Mouse (Mus musculus) skeletal muscle tissue, postnatal 0 days (tissue): ENCODE measurements around the gene Atp5b. TPM values are rescaled to one million over a fixed set of nuclear protein-coding genes. Genes with fewer than 3 reads are reported as not detected.

Experiments used
- microRNA counts: library from miRNA; unstranded; fragments of <30 nt; microRNA quantifications from one replicate; lab custom pipeline; 2015
- microRNA-seq, 2 experiments: library from miRNA; unstranded; fragments of <30 nt; microRNA quantifications; one replicate each; pipeline ENCODE4; 2016
- polyA plus RNA-seq: library from polyadenylated mRNA; unstranded; fragments of >200 nt; fragmentation: Nextera tagmentation; extraction: Ambion mirVana; gene quantifications from 2 replicates; pipeline ENCODE4 v1.2.1, GENCODE M21; 2015

Atp5b gene
- 5,056 and 5,083 TPM in 2 replicates for polyA plus RNA-seq

DNA sequence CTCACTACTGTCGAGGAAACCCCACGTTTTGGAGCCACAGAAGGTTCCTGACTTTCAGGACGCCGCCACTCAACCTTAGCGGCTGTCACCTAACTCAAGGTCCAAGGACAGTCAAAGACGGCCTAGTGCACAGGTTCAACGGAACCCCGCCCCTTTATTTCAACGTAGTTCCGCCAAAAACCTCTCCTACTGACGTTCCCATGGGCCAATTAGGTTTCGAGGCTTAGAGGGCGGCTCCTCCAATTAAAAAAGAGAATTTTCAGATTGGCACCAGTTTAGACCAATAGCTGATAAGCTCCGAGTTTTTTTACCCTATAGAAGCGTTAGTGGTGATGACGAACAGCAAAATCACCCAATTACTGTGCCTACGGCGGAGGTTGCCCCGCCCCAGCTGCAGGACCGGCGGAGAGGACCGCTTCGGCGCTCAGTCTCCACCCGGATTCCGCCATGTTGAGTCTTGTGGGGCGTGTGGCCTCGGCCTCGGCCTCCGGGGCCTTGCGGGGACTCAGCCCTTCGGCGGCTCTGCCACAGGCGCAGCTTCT, at the start of gene Atp5b:
Gene Atp5b, plus strand, starts transcription at position 394 of the 542 bp plus-strand sequence.

DNA sequence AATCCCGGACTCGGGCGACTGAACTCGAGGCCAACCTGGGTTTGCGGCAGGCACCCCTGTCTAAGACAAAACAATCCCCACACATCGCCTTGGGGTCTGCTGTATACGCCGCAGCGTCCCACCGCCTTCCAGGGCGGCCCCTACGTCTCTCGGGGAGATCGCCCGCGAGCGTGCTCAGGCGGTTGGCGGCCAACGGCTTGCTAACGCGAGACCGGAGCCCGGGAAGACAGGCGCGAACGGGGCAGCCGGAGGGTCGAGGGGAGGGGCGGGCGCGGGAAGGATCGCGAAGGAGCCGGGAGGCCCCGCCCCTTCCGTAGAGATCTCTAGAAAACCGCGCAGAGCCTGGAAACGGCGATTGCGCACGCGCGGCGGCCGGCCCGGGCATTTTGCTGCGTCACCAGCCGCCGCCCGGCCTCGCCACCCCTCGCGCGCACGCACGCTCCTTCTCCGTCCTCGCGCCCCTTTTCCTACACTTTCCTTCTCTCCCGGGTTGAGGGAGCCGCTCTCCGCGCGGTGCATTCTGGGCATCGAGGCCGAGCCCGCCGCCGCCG, 24.4 kb upstream of the Atp5b start, which contains the start of gene Ptges3:
Gene Ptges3, plus strand, starts transcription at position 354 of the 551 bp plus-strand sequence.

GRCm38 (mm10) chr10:128091564-128092505, 8.8 kb downstream of the Atp5b start, which contains the start of gene Baz2a:
Gene Baz2a (plus strand): TSS chr10:128091577.

MicroRNAs encoded within 50 kb of the gene (microRNA counts, 519-probe panel; counts per million panel counts)
- 2,439 counts per million, percentile 68 among the panel's probes with 10 or more counts for microRNA mmu-miR-677 (lab: Ali Mortazavi, UCI)

Small RNA genes lying within 50 kb of the gene (microRNA-seq; reads per million reads assigned to microRNA genes)
- gene Mir677, result 7.1 to 12.1 reads per million in 2 experiments

Other genes starting within 250 kb of the Atp5b start
- gene Rdh19, start 233.3 kb upstream of the Atp5b start, polyA plus RNA-seq, result not detected in 2 replicates
- not detected in 2 replicates for gene Rdh16f2, start 216.8 kb upstream of the Atp5b start, polyA plus RNA-seq
- 0.19 TPM in 1 of 2 replicates, not detected in the other for gene Rdh7, start 194.5 kb upstream of the Atp5b start, polyA plus RNA-seq
- 1.9 TPM in 1 of 2 replicates, not detected in the other for gene Sdr9c7, start 184.8 kb upstream of the Atp5b start, polyA plus RNA-seq
- not detected in 2 replicates for gene Hsd17b6, start 75.7 kb upstream of the Atp5b start, polyA plus RNA-seq
- 14.3 and 15.8 TPM in 2 replicates for gene Prim1, start 68.1 kb upstream of the Atp5b start, polyA plus RNA-seq
- gene Naca, start 47.7 kb upstream of the Atp5b start, polyA plus RNA-seq, result 404 and 425 TPM in 2 replicates
- 194 and 206 TPM in 2 replicates for gene Ptges3, start 24.3 kb upstream of the Atp5b start, polyA plus RNA-seq
- gene Baz2a, start 8.3 kb downstream of the Atp5b start, polyA plus RNA-seq, result 5.1 and 5.6 TPM in 2 replicates
- gene Rbms2, start 97.0 kb downstream of the Atp5b start, polyA plus RNA-seq, result 20.6 and 25.1 TPM in 2 replicates
- 0.41 and 0.71 TPM in 2 replicates for gene Gls2, start 111.2 kb downstream of the Atp5b start, polyA plus RNA-seq
- gene Spryd4, start 128.5 kb downstream of the Atp5b start, polyA plus RNA-seq, result 40.4 and 42.4 TPM in 2 replicates
- gene Mip, start 142.6 kb downstream of the Atp5b start, polyA plus RNA-seq, result 0.06 TPM in 1 of 2 replicates, not detected in the other
- gene Timeless, start 148.8 kb downstream of the Atp5b start, polyA plus RNA-seq, result 7.7 and 9.4 TPM in 2 replicates
- 0.10 TPM in 1 of 2 replicates, not detected in the other for gene Apon, start 170.8 kb downstream of the Atp5b start, polyA plus RNA-seq
- gene Apof, start 185.4 kb downstream of the Atp5b start, polyA plus RNA-seq, result 0.17 and 0.60 TPM in 2 replicates
- gene Stat2, start 187.3 kb downstream of the Atp5b start, polyA plus RNA-seq, result 5.2 and 6.2 TPM in 2 replicates
- gene Il23a, start 215.5 kb downstream of the Atp5b start, polyA plus RNA-seq, result not detected in 2 replicates
- 10.7 and 11.6 TPM in 2 replicates for gene Pan2, start 220.1 kb downstream of the Atp5b start, polyA plus RNA-seq
- 172 and 198 TPM in 2 replicates for gene Cnpy2, start 239.2 kb downstream of the Atp5b start, polyA plus RNA-seq